Mouse (Mus musculus) E14TG2a.4 (cell line): ENCODE measurements around the gene Cacng5.

Experiments used
- CTCF ChIP-seq: conservative IDR thresholded peaks from 2 replicates; pipeline ENCODE4 v1.5.1; 2014; ENCODE audit warnings: low read length
- NANOG ChIP-seq: IDR thresholded peaks from 2 replicates; pipeline ENCODE4 v1.6.1; 2014; ENCODE audit warnings: borderline replicate concordance, low read length, mixed read lengths
- POU5F1 ChIP-seq: IDR thresholded peaks from 2 replicates; pipeline ENCODE4 v1.6.1; 2014; ENCODE audit warnings: low read length, borderline replicate concordance

- TF ChIP-seq CTCF: no peak
- no peak for TF ChIP-seq NANOG
- TF ChIP-seq POU5F1: no peak
Measured at GRCm38 (mm10) chr11:107946823-107947222, 32.0 kb upstream of the Cacng5 start.
